Mouse (Mus musculus) embryonic facial prominence, embryonic 13.5 days (tissue): ENCODE results near the gene Lrrc8b. TPM values are rescaled to one million over a fixed set of nuclear protein-coding genes. Genes with fewer than 3 reads are reported as not detected.
A peak's percentile ranks its signal among the peaks of the same experiment; 100 is the strongest.

Experiments used
- ATAC-seq: fragments of 200-750 bp; cut with Nextera tagmentation; 2 replicates; pipeline ENCODE4 v1.8.0; 2017; ENCODE audit warnings: low read depth; ENCODE audit not compliant: insufficient number of reproducible peaks, insufficient read depth, low FRiP score, low TSS enrichment
- H3K27ac ChIP-seq: fragments of 300-500 bp; sonication (generic); 2 replicates; pipeline ENCODE4 v1.5.1; 2015; ENCODE audit warnings: moderate library complexity, mild to moderate bottlenecking, inconsistent platforms
- H3K27me3 ChIP-seq: fragments of 300-500 bp; sonication (generic); 2 replicates; pipeline ENCODE4 v1.6.1; 2015; ENCODE audit warnings: mild to moderate bottlenecking, inconsistent platforms
- H3K36me3 ChIP-seq: fragments of 300-500 bp; sonication (generic); 2 replicates; pipeline ENCODE4 v1.6.1; 2015; ENCODE audit warnings: mild to moderate bottlenecking, inconsistent platforms
- H3K4me1 ChIP-seq: fragments of 300-500 bp; sonication (generic); 2 replicates; pipeline ENCODE4 v1.6.1; 2015; ENCODE audit warnings: inconsistent platforms
- H3K4me2 ChIP-seq: fragments of 300-500 bp; sonication (generic); 2 replicates; pipeline ENCODE4 v1.6.1; 2015; ENCODE audit warnings: moderate library complexity, mild to moderate bottlenecking, inconsistent platforms
- H3K4me3 ChIP-seq: fragments of 300-500 bp; sonication (generic); 2 replicates; pipeline ENCODE4 v1.5.1; 2015; ENCODE audit warnings: mild to moderate bottlenecking, inconsistent platforms
- H3K9ac ChIP-seq: fragments of 300-500 bp; sonication (generic); 2 replicates; pipeline ENCODE4 v1.6.1; 2015; ENCODE audit warnings: mild to moderate bottlenecking, inconsistent platforms
- H3K9me3 ChIP-seq: fragments of 300-500 bp; sonication (generic); 2 replicates; pipeline ENCODE4 v1.6.1; 2016; ENCODE audit warnings: inconsistent platforms
- WGBS: fragments of 180-500 bp; shearing (Covaris S2); methylation state at CpG from one replicate; pipeline ENCODE4 v1.1.7; 2015; ENCODE audit warnings: mixed read lengths; 5-methylcytosine and 5-hydroxymethylcytosine counted together
- polyA plus RNA-seq: library from polyadenylated mRNA; unstranded; fragments of >200 nt; fragmentation: Nextera tagmentation; extraction: Ambion mirVana; gene quantifications from 2 replicates; pipeline ENCODE4 v1.2.1, GENCODE M21; 2015

Gene Lrrc8b
- polyA plus RNA-seq, 1 experiment from 2014 or later, result 6.1 TPM

DNA sequence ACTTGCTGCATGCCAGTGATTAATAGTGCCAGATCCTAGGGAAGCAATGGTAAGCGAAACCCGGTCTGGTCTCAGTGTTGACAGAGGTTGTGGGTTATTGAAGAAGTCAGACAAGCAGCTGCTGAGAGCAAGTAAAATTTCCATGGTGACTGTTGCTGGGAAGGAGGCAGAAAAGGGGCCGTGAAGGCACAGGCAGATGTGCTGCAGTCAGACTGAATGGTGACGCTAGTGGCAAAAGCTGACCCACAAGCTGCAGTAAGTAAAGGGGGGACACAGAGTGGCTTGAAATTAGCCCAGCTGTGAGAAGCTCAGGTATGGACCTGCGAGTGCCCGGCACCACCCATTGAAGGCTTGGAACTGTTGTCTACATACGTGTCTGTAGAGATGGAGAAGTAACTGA lies 11.8 kb downstream of the Lrrc8b start:
- Histone ChIP-seq H3K4me3 (no peak overlapping the region), H3K36me3 (no peaks in the 10 kb centered on the region), H3K27me3 (no peaks in the 10 kb centered on the region), H3K9ac (no peak overlapping the region), H3K4me1 (0 out of 2 replicates have a peak, but pooled peaks cover 10% of the 10 kb centered on the region), H3K27ac (no peak overlapping the region), H3K9me3 (no peaks in the 10 kb centered on the region), H3K4me2 (no peak overlapping the region)
- WGBS, result 79% methylated on average over 7 of the region's 7 CpGs
- ATAC-seq, result no peak

GRCm38 (mm10) chr5:105428265-105428974 lies 12.8 kb downstream of the Lrrc8b start:
- H3K27me3 ChIP-seq, result no peaks in the 10 kb centered on the region
- 71% methylated on average over 12 of the region's 12 CpGs for WGBS
- H3K4me2 ChIP-seq, result no peak overlapping the region
- no peaks in the 10 kb centered on the region for H3K9me3 ChIP-seq
- 0 out of 2 replicates have a peak overlapping the region, but pooled peaks have one; percentile 48 for H3K27ac ChIP-seq
- H3K36me3 ChIP-seq, result no peaks in the 10 kb centered on the region
- no peak overlapping the region for H3K9ac ChIP-seq
- no peak overlapping the region for H3K4me3 ChIP-seq
- H3K4me1 ChIP-seq, result 0 out of 2 replicates have a peak, but pooled peaks cover 10% of the 10 kb centered on the region
- no peak for ATAC-seq

DNA sequence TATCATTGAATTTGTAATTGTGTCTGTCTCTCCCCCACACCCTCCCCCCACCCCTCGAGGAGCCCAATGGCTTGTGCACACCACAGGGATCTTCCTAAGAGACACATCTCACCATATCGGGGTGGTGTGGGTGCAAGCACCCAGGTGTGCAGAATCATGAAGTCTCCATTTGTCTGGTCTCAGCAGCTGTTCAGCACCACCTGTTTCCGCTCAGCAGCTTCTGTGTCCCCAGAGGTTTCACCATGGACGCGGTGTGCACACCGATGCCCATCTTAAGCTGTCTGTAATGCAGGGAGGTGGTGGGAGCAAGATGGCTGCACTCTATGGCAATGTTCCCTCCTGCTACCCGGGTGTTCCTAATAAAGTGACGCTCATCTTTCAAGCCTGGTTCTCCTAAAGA lies 14.6 kb downstream of the Lrrc8b start:
- no peaks in the 10 kb centered on the region for H3K36me3 ChIP-seq
- no peak overlapping the region for H3K27ac ChIP-seq
- 0 out of 2 replicates have a peak, but pooled peaks cover 10% of the 10 kb centered on the region for H3K4me1 ChIP-seq
- no peak for ATAC-seq
- WGBS, result 79% methylated on average over 8 of the region's 8 CpGs
- H3K9ac ChIP-seq, result no peak overlapping the region
- H3K27me3 ChIP-seq, result no peaks in the 10 kb centered on the region
- no peak overlapping the region for H3K4me3 ChIP-seq
- H3K4me2 ChIP-seq, result no peak overlapping the region
- no peaks in the 10 kb centered on the region for H3K9me3 ChIP-seq

- H3K4me3 ChIP-seq, result no peak overlapping the region
- no peak overlapping the region for H3K4me2 ChIP-seq
- ATAC-seq, result no peak
- no peaks in the 10 kb centered on the region for H3K9me3 ChIP-seq
- no peaks in the 10 kb centered on the region for H3K36me3 ChIP-seq
- no peak overlapping the region for H3K9ac ChIP-seq
- H3K4me1 ChIP-seq, result 0 out of 2 replicates have a peak, but pooled peaks cover 2% of the 10 kb centered on the region
- no peak overlapping the region for H3K27ac ChIP-seq
- H3K27me3 ChIP-seq, result no peaks in the 10 kb centered on the region
- 76% methylated on average over 5 of the region's 5 CpGs for WGBS
Measured at GRCm38 (mm10) chr5:105439608-105440007, 24.0 kb downstream of the Lrrc8b start.

DNA sequence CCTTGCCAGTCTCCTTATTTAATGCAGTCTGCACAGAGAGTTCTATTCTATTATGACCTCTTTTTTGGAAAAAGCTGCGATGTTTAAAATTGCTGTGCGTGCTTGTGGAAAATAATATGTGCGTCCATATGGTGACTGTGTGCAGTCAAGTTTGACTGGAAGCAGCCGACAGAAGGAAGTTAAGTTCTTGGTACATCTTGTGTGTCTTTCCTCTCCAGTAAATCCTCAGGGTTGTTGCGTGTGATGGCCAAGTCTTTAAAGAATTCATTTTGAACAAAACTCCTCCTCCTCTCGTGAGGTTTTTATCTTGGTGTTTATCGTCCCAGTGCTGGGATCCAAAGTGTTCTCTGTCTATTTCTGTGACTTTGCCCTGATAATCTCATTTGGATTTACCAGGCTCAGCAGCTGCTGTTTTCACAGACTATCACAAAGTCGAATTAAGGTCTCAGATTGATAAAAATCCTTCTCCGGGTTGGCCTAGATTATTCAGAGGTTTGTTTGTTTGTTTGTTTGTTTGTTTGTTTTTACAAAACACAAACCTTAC lies 25.5 kb downstream of the Lrrc8b start:
- H3K27me3 ChIP-seq, result no peaks in the 10 kb centered on the region
- no peak overlapping the region for H3K27ac ChIP-seq
- ATAC-seq, result no peak
- H3K4me3 ChIP-seq, result no peak overlapping the region
- WGBS, result 84% methylated on average over 9 of the region's 9 CpGs
- H3K9ac ChIP-seq, result no peak overlapping the region
- H3K36me3 ChIP-seq, result no peaks in the 10 kb centered on the region
- no peak overlapping the region for H3K4me2 ChIP-seq
- no peaks in the 10 kb centered on the region for H3K9me3 ChIP-seq
- H3K4me1 ChIP-seq, result 0 out of 2 replicates have a peak, but pooled peaks cover 8% of the 10 kb centered on the region

DNA sequence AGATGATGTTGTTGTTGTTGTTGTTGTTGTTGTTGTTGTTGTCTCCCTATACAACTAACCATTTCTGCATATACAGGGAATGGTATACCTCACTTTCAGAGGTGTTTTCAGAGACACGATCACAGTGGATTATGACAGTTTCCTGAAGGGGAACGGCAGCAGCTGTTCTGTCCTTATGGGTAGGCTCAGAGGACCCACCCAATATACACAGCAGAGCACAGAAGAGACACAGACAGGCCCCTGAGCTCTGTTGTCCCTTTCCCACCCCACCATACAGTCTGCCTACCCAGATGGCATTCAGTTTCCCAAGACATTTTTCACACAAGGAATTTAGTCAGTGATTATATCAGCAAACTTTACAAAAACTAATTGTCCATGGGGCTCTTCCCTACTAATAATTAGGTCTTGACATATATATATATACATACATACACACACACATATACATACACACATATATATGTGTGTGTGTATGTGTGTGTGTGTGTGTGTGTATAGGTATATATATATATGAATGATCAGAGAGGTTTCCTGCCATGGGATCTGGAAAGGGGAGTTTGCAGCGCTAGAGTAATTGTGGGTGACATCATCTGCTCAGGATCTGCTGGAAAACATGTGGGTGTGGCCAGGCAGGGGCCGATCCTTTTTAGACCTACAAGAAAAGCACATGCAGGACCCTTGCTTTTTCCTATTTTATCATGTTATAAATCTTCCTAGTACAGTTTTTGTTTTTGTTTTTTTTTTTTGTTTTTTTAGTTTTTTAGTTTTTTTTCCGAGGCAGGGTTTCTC lies 26.8 kb downstream of the Lrrc8b start:
- Histone ChIP-seq H3K27ac (no peak overlapping the region), H3K9me3 (no peaks in the 10 kb centered on the region), H3K27me3 (no peaks in the 10 kb centered on the region), H3K4me3 (no peak overlapping the region), H3K4me2 (no peak overlapping the region), H3K36me3 (no peaks in the 10 kb centered on the region), H3K4me1 (0 out of 2 replicates have a peak, but pooled peaks cover 6% of the 10 kb centered on the region), H3K9ac (no peak overlapping the region)
- WGBS, result 78% methylated on average over 5 of the region's 5 CpGs
- ATAC-seq, result no peak

DNA sequence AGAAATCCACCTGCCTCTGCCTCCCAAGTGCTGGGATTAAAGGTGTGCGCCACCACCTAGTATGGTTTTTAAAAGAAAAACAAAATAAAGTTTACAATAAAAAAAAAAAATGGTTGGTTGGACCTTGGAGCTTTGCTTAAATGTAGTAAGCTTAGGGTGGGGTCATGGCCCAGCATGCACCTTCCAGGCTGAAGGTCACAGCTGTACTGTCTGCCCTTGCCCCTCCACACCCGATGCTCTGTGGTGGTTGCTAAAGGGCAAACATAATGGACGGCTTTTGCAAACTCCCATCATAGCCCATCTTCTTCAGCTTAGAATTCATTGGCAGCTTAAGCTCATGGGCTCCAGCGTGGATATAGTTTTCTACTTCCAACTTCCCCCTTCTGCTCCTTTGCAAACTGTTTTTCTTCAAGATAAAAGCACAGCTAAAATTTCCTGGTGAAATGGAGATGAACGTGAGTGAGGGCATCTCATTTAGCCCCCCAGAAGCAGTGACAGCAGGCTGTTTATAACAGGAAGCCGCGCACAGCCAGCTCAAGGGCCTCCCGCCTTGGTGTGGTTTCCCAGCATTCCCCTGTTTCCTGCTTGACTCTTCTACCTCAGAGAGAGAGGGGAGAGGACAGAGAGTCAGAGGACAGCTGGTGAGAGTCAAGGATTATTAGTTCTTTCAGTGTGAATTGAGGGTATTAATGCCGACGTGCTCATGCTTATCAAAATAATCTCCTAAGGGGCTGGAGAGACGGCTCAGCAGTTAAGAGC lies 27.7 kb downstream of the Lrrc8b start:
- no peaks in the 10 kb centered on the region for H3K9me3 ChIP-seq
- no peak overlapping the region for H3K4me2 ChIP-seq
- no peaks in the 10 kb centered on the region for H3K36me3 ChIP-seq
- no peak for ATAC-seq
- H3K4me3 ChIP-seq, result no peak overlapping the region
- WGBS, result 60% methylated on average over 11 of the region's 11 CpGs
- H3K9ac ChIP-seq, result no peak overlapping the region
- no peaks in the 10 kb centered on the region for H3K27me3 ChIP-seq
- no peak overlapping the region for H3K27ac ChIP-seq
- H3K4me1 ChIP-seq, result 0 out of 2 replicates have a peak, but pooled peaks cover 6% of the 10 kb centered on the region

- 62% methylated on average over 6 of the region's 6 CpGs for WGBS
- 0 out of 2 replicates have a peak, but pooled peaks cover 6% of the 10 kb centered on the region for H3K4me1 ChIP-seq
- H3K27ac ChIP-seq, result no peak overlapping the region
- H3K9me3 ChIP-seq, result no peaks in the 10 kb centered on the region
- H3K36me3 ChIP-seq, result no peaks in the 10 kb centered on the region
- H3K9ac ChIP-seq, result no peak overlapping the region
- H3K27me3 ChIP-seq, result no peaks in the 10 kb centered on the region
- ATAC-seq, result no peak
- H3K4me3 ChIP-seq, result no peak overlapping the region
- no peak overlapping the region for H3K4me2 ChIP-seq
Measured at GRCm38 (mm10) chr5:105445686-105446085, 30.1 kb downstream of the Lrrc8b start.

DNA sequence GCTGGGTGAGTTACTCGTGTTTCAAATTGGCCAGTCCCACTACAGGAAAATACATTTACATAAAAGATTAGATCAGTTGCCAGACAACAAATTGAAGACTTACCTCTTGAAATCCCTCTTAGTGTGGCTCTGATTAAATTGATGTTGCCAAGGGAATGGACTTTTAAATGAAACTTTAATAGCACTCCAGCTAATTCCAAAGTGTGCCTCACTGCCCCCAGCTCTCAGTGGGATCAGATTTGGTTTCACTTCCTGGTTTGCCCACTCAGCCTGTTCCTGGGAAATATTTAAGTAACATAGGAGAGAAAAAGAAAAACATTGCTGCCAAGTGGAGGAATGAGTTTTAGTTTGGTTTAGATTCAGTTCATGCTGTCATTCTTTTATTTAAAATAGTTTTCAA lies 38.5 kb downstream of the Lrrc8b start:
- Histone ChIP-seq H3K27me3 (no peaks in the 10 kb centered on the region), H3K4me1 (peaks cover 16% of the 10 kb centered on the region), H3K4me3 (no peak overlapping the region), H3K9ac (no peak overlapping the region), H3K27ac (no peak overlapping the region), H3K9me3 (no peaks in the 10 kb centered on the region), H3K36me3 (no peaks in the 10 kb centered on the region), H3K4me2 (no peak overlapping the region)
- 22% methylated on average over 1 of the region's 1 CpGs for WGBS
- no peak for ATAC-seq

GRCm38 (mm10) chr5:105459077-105459476 lies 43.5 kb downstream of the Lrrc8b start:
- Histone ChIP-seq H3K4me1 (peaks cover 2% of the 10 kb centered on the region; the same call in 1 of the 2 replicates), H3K27ac (no peak overlapping the region), H3K9ac (no peak overlapping the region), H3K9me3 (no peaks in the 10 kb centered on the region), H3K4me3 (no peak overlapping the region), H3K36me3 (no peaks in the 10 kb centered on the region), H3K4me2 (no peak overlapping the region), H3K27me3 (no peaks in the 10 kb centered on the region)
- 82% methylated on average over 6 of the region's 6 CpGs for WGBS
- ATAC-seq, result no peak

DNA sequence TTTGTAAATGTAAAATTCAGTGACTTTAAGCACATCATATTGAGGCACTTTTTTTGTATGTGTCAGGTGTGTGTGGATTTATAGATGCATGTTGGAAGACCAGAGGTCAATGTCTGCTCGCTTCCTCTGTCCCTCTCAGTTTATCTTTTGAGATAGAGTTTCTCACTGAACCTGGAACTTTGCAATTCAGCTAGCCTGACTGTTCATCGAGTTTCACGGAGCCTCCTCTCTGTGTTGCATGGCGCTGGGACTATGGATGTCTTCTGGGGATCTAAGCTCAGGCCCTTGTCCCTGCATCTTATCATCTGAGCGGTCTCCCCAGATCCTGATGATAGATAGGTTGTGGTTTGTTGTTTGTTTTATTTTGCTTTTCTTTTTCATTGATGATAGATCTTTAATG lies 45.0 kb downstream of the Lrrc8b start:
- Histone ChIP-seq H3K9ac (no peak overlapping the region), H3K27me3 (no peaks in the 10 kb centered on the region), H3K27ac (no peak overlapping the region), H3K4me3 (no peak overlapping the region), H3K4me2 (no peak overlapping the region), H3K9me3 (no peaks in the 10 kb centered on the region), H3K4me1 (no peaks in the 10 kb centered on the region; the same call in 1 of the 2 replicates), H3K36me3 (no peaks in the 10 kb centered on the region)
- 81% methylated on average over 5 of the region's 5 CpGs for WGBS
- ATAC-seq, result no peak
